Mouse (Mus musculus) gastrocnemius, postnatal 25 days (tissue): ENCODE results near the gene Neu2. TPM values are rescaled to one million over a fixed set of nuclear protein-coding genes. Genes with fewer than 3 reads are reported as not detected.
"Not testable (repeated sequence)": the region's sequence is repeated elsewhere in the genome, so short reads cannot be mapped to it uniquely, and the experiment has no call there.

Experiments
- DNase-seq: peaks from one replicate; pipeline ENCODE4 v3.0.0; 2022
- long read RNA-seq, 2 experiments: library from polyadenylated mRNA; stranded (forward); transcript quantifications; one replicate each; pipeline ENCODE4 v2.0.0; 2021
- total RNA-seq, 2 experiments: library from RNA; stranded (reverse); gene quantifications; 1 replicate in 1 of 2; 2 replicates in 1 of 2; pipeline ENCODE4 v1.2.3; 2021

The Neu2 gene
- total RNA-seq, result 10 to 100 TPM; 15.8 to 18.7 TPM
- long read RNA-seq, experiment 1, transcript Neu2-201 (3 exons, 1,570 nt), result major isoform, 27 of 38 reads
- long read RNA-seq, experiment 1, partial matches to known transcripts, result 9 of 38 reads
- long read RNA-seq, experiment 1, other reads (novel, unspliced or antisense), result 0 of 38 reads
- long read RNA-seq, experiment 2, transcript Neu2-204 (2 exons, 1,824 nt), result minor isoform, 6 of 43 reads
- long read RNA-seq, experiment 2, transcript Neu2-201 (3 exons, 1,570 nt), result major isoform, 33 of 43 reads
- long read RNA-seq, experiment 2, partial matches to known transcripts, result 0 of 43 reads
- long read RNA-seq, experiment 2, other reads (novel, unspliced or antisense), result 2 of 43 reads

GRCm38 (mm10) chr1:87509561-87510165, at the start of gene Neu2:
Gene Neu2, plus strand, starts transcription at chr1:87509889.
- no peak for DNase-seq

- no peak for DNase-seq
These were observed 42.2 kb upstream of the Neu2 start for GRCm38 (mm10) chr1:87467469-87467868.

GRCm38 (mm10) chr1:87468321-87468720, 41.4 kb upstream of the Neu2 start:
- DNase-seq, result no peak

- DNase-seq, result not testable (repeated sequence)
These were observed 39.7 kb upstream of the Neu2 start, which contains the start of gene Snorc for GRCm38 (mm10) chr1:87469971-87470370. Gene Snorc, plus strand, starts transcription at chr1:87470271.

GRCm38 (mm10) chr1:87471914-87472313, 37.8 kb upstream of the Neu2 start:
- no peak for DNase-seq

GRCm38 (mm10) chr1:87472576-87472975, 37.1 kb upstream of the Neu2 start:
- peak; percentile 23 for DNase-seq

GRCm38 (mm10) chr1:87475076-87475895, 34.4 kb upstream of the Neu2 start:
- DNase-seq, result no peak

GRCm38 (mm10) chr1:87482546-87482945, 27.1 kb upstream of the Neu2 start:
- DNase-seq, result peak; percentile 27

- DNase-seq, result peak; percentile 60
These were observed 23.3 kb upstream of the Neu2 start for GRCm38 (mm10) chr1:87486386-87486785.

GRCm38 (mm10) chr1:87492285-87492684, 17.4 kb upstream of the Neu2 start:
- no peak for DNase-seq

- no peak for DNase-seq
These were observed 16.1 kb upstream of the Neu2 start for GRCm38 (mm10) chr1:87493542-87493941.

GRCm38 (mm10) chr1:87505524-87505923, 4.2 kb upstream of the Neu2 start:
- DNase-seq, result no peak

- DNase-seq, result no peak
These were observed 1.8 kb upstream of the Neu2 start for GRCm38 (mm10) chr1:87507857-87508256.

GRCm38 (mm10) chr1:87508591-87509560, 813 bp upstream of the Neu2 start:
- no peak for DNase-seq

GRCm38 (mm10) chr1:87510166-87510691, 540 bp downstream of the Neu2 start:
- DNase-seq, result peak; percentile 20

- no peak for DNase-seq
These were observed 1.2 kb downstream of the Neu2 start for GRCm38 (mm10) chr1:87510845-87511244.

- no peak for DNase-seq
These were observed 10.8 kb downstream of the Neu2 start for GRCm38 (mm10) chr1:87520467-87520866.

- DNase-seq, result no peak
These were observed 11.8 kb downstream of the Neu2 start for GRCm38 (mm10) chr1:87521523-87521922.

- no peak for DNase-seq
These were observed 15.4 kb downstream of the Neu2 start for GRCm38 (mm10) chr1:87525041-87525440.

- no peak for DNase-seq
These were observed 17.5 kb downstream of the Neu2 start for GRCm38 (mm10) chr1:87527191-87527590.

GRCm38 (mm10) chr1:87532346-87532745, 22.7 kb downstream of the Neu2 start:
- DNase-seq, result no peak
